Mouse (Mus musculus) heart, embryonic 16.5 days (tissue): Measurements from ENCODE around the gene Cep170. TPM values are rescaled to one million over a fixed set of nuclear protein-coding genes. Genes with fewer than 3 reads are reported as not detected.

Source experiments
- ATAC-seq: fragments of 200-750 bp; cut with Nextera tagmentation; replicated peaks from 2 replicates; pipeline ENCODE4 v1.8.0; 2017; ENCODE audit warnings: moderate number of reproducible peaks; ENCODE audit not compliant: insufficient read depth, low FRiP score; ENCODE audit errors: extremely low read depth
- H3K27ac ChIP-seq: fragments of 300-500 bp; sonication (generic); 2 replicates; pipeline ENCODE4 v1.5.1; 2014; ENCODE audit warnings: mild to moderate bottlenecking, low read length, control low read depth, moderate library complexity
- H3K27me3 ChIP-seq: fragments of 300-500 bp; sonication (generic); 2 replicates; pipeline ENCODE4 v1.6.1; 2014; ENCODE audit warnings: low read length, mixed read lengths; ENCODE audit not compliant: control insufficient read depth, insufficient read depth
- H3K36me3 ChIP-seq: fragments of 300-500 bp; sonication (generic); 2 replicates; pipeline ENCODE4 v1.6.1; 2014; ENCODE audit not compliant: control insufficient read depth, insufficient read depth
- H3K4me1 ChIP-seq: fragments of 300-500 bp; sonication (generic); 2 replicates; pipeline ENCODE4 v1.6.1; 2014; ENCODE audit warnings: low read length, mixed read lengths; ENCODE audit not compliant: control insufficient read depth, insufficient read depth
- H3K4me2 ChIP-seq: fragments of 300-500 bp; sonication (generic); 2 replicates; pipeline ENCODE4 v1.6.1; 2014; ENCODE audit warnings: low read depth, mild to moderate bottlenecking, control low read depth, low read length
- H3K4me3 ChIP-seq: fragments of 300-500 bp; sonication (generic); 2 replicates; pipeline ENCODE4 v1.5.1; 2014; ENCODE audit warnings: mild to moderate bottlenecking, control low read depth, low read length
- H3K9ac ChIP-seq: fragments of 300-500 bp; sonication (generic); 2 replicates; pipeline ENCODE4 v1.6.1; 2014; ENCODE audit warnings: low read length, control low read depth
- H3K9me3 ChIP-seq: fragments of 300-500 bp; sonication (generic); replicated peaks from 2 replicates; pipeline ENCODE4 v1.6.1; 2016; ENCODE audit warnings: low read length; ENCODE audit not compliant: control insufficient read depth
- WGBS: fragments of 180-500 bp; shearing (Covaris S2); extraction: QIAGEN DNeasy Blood & Tissue Kit; methylation state at CpG from one replicate; pipeline ENCODE4 v1.1.7; 2014; 5-methylcytosine and 5-hydroxymethylcytosine counted together
- polyA plus RNA-seq: library from polyadenylated mRNA; unstranded; fragments of >200 nt; fragmentation: Nextera tagmentation; extraction: Ambion mirVana; gene quantifications from 2 replicates; pipeline ENCODE4 v1.2.1, GENCODE M21; 2015

Gene Cep170
- polyA plus RNA-seq, 1 experiment from 2014 or later, result 16.7 TPM

- Histone ChIP-seq H3K4me3 (no peak overlapping the region), H3K9ac (no peak overlapping the region), H3K27me3 (no peaks in the 10 kb centered on the region), H3K27ac (no peak overlapping the region), H3K36me3 (no peaks in the 10 kb centered on the region), H3K4me1 (peaks cover 23% of the 10 kb centered on the region), H3K4me2 (no peak overlapping the region), H3K9me3 (no peaks in the 10 kb centered on the region)
- 79% methylated on average over 4 of the region's 4 CpGs for WGBS
- no peak for ATAC-seq
These were observed 2.9 kb upstream of the Cep170 start for GRCm38 (mm10) chr1:176816728-176817127.

GRCm38 (mm10) chr1:176814591-176815062, 760 bp upstream of the Cep170 start, which contains the start of gene Sdccag8:
Gene Sdccag8 (plus strand): TSS chr1:176814660.
- Histone ChIP-seq H3K36me3 (no peaks in the 10 kb centered on the region), H3K27me3 (no peaks in the 10 kb centered on the region), H3K4me1 (peaks cover 20% of the 10 kb centered on the region), H3K4me3 (peak within 1 kb of the TSS; percentile 97), H3K9ac (peak within 1 kb of the TSS; percentile 94), H3K9me3 (no peaks in the 10 kb centered on the region), H3K4me2 (peak within 1 kb of the TSS; percentile 81), H3K27ac (peak within 1 kb of the TSS; percentile 99)
- peak; percentile 94 for ATAC-seq
- 0% methylated on average over 25 of the region's 25 CpGs for WGBS

GRCm38 (mm10) chr1:176813292-176814035, 403 bp downstream of the Cep170 start:
- Histone ChIP-seq H3K36me3 (no peaks in the 10 kb centered on the region), H3K4me2 (peak overlapping the region; percentile 81), H3K4me3 (peak overlapping the region; percentile 97), H3K9me3 (no peaks in the 10 kb centered on the region), H3K27ac (peak overlapping the region; percentile 99), H3K27me3 (no peaks in the 10 kb centered on the region), H3K9ac (peak overlapping the region; percentile 94), H3K4me1 (peaks cover 21% of the 10 kb centered on the region)
- ATAC-seq, result peak; percentile 37
- under 1% methylated on average over 69 of the region's 75 CpGs for WGBS

GRCm38 (mm10) chr1:176812491-176813291, 1.2 kb downstream of the Cep170 start:
- Histone ChIP-seq H3K36me3 (no peaks in the 10 kb centered on the region), H3K9me3 (no peaks in the 10 kb centered on the region)
- 8% methylated on average over 11 of the region's 11 CpGs for WGBS

DNA sequence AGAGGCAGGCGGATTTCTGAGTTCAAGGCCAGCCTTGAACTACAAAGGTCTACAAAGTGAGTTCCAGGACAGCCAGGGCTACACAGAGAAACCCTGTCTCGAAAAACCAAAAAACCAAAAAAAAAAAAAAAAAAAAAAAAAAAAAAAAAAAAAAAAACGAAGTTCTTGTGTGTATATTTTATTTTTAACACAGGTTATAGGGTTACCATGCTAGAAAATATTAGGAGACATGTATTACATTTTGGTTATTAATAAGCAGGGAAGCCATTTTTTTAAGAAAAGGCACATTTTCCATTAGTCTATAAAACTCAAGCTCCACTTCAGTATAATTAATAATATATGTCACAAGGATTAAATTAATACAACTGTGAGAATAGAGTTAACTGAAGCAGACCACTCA, 2.0 kb downstream of the Cep170 start:
- no peak for ATAC-seq

More at GRCm38 (mm10) chr1:176812491-176813291, 1.2 kb downstream of the Cep170 start:
- Histone ChIP-seq H3K4me3 (peak overlapping the region; percentile 97), H3K27me3 (no peaks in the 10 kb centered on the region), H3K27ac (peak overlapping the region; percentile 99), H3K4me1 (peaks cover 16% of the 10 kb centered on the region), H3K9ac (peak overlapping the region; percentile 94), H3K4me2 (peak overlapping the region; percentile 81)
- no peak for ATAC-seq

GRCm38 (mm10) chr1:176810161-176810560, 3.7 kb downstream of the Cep170 start:
- no peak overlapping the region for H3K9ac ChIP-seq
- no peaks in the 10 kb centered on the region for H3K27me3 ChIP-seq
- no peak overlapping the region for H3K4me3 ChIP-seq
- no peak overlapping the region for H3K27ac ChIP-seq
- no peaks in the 10 kb centered on the region for H3K36me3 ChIP-seq
- H3K4me1 ChIP-seq, result peaks cover 17% of the 10 kb centered on the region
- ATAC-seq, result no peak
- H3K9me3 ChIP-seq, result no peaks in the 10 kb centered on the region
- H3K4me2 ChIP-seq, result no peak overlapping the region

More for the DNA sequence above, 2.0 kb downstream of the Cep170 start:
- Histone ChIP-seq H3K4me2 (peak overlapping the region; percentile 81), H3K27me3 (no peaks in the 10 kb centered on the region), H3K4me1 (peaks cover 18% of the 10 kb centered on the region), H3K9me3 (no peaks in the 10 kb centered on the region), H3K36me3 (no peaks in the 10 kb centered on the region), H3K27ac (peak overlapping the region; percentile 54; the same call in 1 of the 2 replicates), H3K4me3 (peak overlapping the region; percentile 97), H3K9ac (peak overlapping the region; percentile 94)
- WGBS, result 78% methylated on average over 3 of the region's 3 CpGs

DNA sequence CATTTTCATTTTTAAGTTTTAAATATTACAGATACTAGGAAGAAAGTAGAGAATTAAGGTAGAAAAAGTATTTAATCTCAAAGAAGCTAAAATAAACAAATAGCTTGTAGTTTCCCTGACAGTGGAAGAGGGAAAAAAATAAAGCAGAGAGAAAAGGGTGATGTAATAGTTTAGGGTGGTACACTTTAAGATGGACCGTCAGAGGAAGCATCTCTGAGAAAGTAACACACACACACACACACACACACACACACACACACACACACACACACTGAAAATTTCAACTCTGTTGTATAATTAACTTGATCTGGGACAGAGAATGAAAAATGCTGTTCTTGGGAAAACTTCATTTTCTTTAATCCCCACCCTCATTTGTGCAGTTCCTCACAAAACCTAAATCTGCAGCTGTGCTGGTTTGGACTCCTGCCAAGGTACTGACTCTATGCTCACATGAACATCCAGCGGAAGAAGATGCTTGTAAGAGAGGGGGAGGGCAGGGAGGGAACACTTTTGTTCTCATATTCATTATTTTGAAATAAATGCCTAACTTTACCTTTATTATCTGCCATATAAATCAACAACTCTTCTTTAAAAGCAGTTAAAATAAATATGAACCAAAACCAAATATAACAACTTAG, 13.0 kb downstream of the Cep170 start:
- H3K9ac ChIP-seq, result no peak overlapping the region
- peak overlapping the region; percentile 20; the same call in 1 of the 2 replicates for H3K4me2 ChIP-seq
- peak; percentile 70; the same call in 1 of the 2 replicates for ATAC-seq

GRCm38 (mm10) chr1:176798673-176799072, 15.2 kb downstream of the Cep170 start:
- H3K4me3 ChIP-seq, result no peak overlapping the region
- no peaks in the 10 kb centered on the region for H3K36me3 ChIP-seq
- no peak overlapping the region for H3K4me2 ChIP-seq
- no peak overlapping the region for H3K27ac ChIP-seq
- no peak overlapping the region for H3K9ac ChIP-seq
- H3K4me1 ChIP-seq, result peaks cover 15% of the 10 kb centered on the region
- no peaks in the 10 kb centered on the region for H3K9me3 ChIP-seq
- no peak for ATAC-seq
- no peaks in the 10 kb centered on the region for H3K27me3 ChIP-seq

More for the DNA sequence above, 13.0 kb downstream of the Cep170 start:
- Histone ChIP-seq H3K36me3 (no peaks in the 10 kb centered on the region), H3K27me3 (no peaks in the 10 kb centered on the region), H3K4me1 (peaks cover 9% of the 10 kb centered on the region), H3K9me3 (no peaks in the 10 kb centered on the region), H3K27ac (peak overlapping the region; percentile 40), H3K4me3 (no peak overlapping the region)
- WGBS, result 14% methylated on average over 2 of the region's 2 CpGs
